Mouse (Mus musculus): Measurements from ENCODE around the gene Grk5.
A peak's percentile ranks its signal among the peaks of the same experiment; 100 is the strongest.

DNA sequence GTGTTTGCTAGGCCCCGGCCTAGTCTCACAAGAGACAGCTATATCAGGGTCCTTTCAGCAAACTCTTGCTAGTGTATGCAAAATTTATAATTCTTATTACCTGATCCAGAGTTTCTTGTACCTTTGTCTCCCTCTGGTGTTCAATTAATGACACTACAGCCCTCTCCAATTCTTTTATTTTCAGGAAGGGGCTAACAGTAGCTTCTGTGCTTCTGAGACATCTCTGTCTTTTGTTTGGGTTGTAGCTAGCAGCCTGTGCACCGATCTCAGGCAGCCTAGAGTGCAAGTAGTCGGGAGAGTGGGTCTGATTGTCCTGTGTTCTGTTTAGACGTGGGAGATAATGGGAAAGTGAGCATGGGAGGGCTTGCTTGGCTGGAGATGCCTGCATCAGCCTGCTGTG is 208.2 kb downstream of the Grk5 start:
- TF ChIP-seq CTCF (IDR thresholded peaks at IDR 0.05; ENCODE audit: low read depth, low read length) (peak; percentile 36; the same call in 1 of the 2 replicates), POLR2AphosphoS5 (IDR thresholded peaks at IDR 0.05; ENCODE audit: insufficient replicate concordance, low read depth, low read length) (no peak), TAL1 (conservative IDR thresholded peaks at IDR 0.05; ENCODE audit: low read depth, low read length) (no peak), GATA2 (IDR thresholded peaks at IDR 0.05; ENCODE audit: borderline replicate concordance, low read depth, low read length) (no peak), GATA1 (IDR thresholded peaks at IDR 0.05; ENCODE audit: borderline replicate concordance, low read length) (no peak)
